Mouse (Mus musculus) lung, embryonic 16.5 days (tissue): ENCODE measurements around the gene Tmem214. TPM values are rescaled to one million over a fixed set of nuclear protein-coding genes. Genes with fewer than 3 reads are reported as not detected.
A peak's percentile ranks its signal among the peaks of the same experiment; 100 is the strongest.

Experiments
- ATAC-seq: fragments of 200-750 bp; cut with Nextera tagmentation; 2 replicates; pipeline ENCODE4 v1.8.0; 2017; ENCODE audit warnings: low read depth, mild to moderate bottlenecking, moderate library complexity
- H3K27ac ChIP-seq: fragments of 300-500 bp; sonication (generic); 2 replicates; pipeline ENCODE4 v1.5.1; 2014; ENCODE audit warnings: mild to moderate bottlenecking, control low read depth, low read length
- H3K27me3 ChIP-seq: fragments of 300-500 bp; sonication (generic); 2 replicates; pipeline ENCODE4 v1.6.1; 2014; ENCODE audit warnings: low read depth, low read length, mixed read lengths; ENCODE audit not compliant: control insufficient read depth, insufficient read depth
- H3K36me3 ChIP-seq: fragments of 300-500 bp; sonication (generic); 2 replicates; pipeline ENCODE4 v1.6.1; 2014; ENCODE audit warnings: low read length; ENCODE audit not compliant: control insufficient read depth, insufficient read depth
- H3K4me1 ChIP-seq: fragments of 300-500 bp; sonication (generic); replicated peaks from 2 replicates; pipeline ENCODE4 v1.6.1; 2014; ENCODE audit warnings: low read length, mixed read lengths; ENCODE audit not compliant: control insufficient read depth, insufficient read depth
- H3K4me2 ChIP-seq: fragments of 300-500 bp; sonication (generic); 2 replicates; pipeline ENCODE4 v1.6.1; 2014; ENCODE audit warnings: low read depth, low read length, control low read depth
- H3K4me3 ChIP-seq: fragments of 300-500 bp; sonication (generic); 2 replicates; pipeline ENCODE4 v1.5.1; 2014; ENCODE audit warnings: mild to moderate bottlenecking, low read length, control low read depth
- H3K9ac ChIP-seq: fragments of 300-500 bp; sonication (generic); 2 replicates; pipeline ENCODE4 v1.6.1; 2014; ENCODE audit warnings: low read length, control low read depth
- H3K9me3 ChIP-seq: fragments of 300-500 bp; sonication (generic); 2 replicates; pipeline ENCODE4 v1.6.1; 2016; ENCODE audit warnings: low read length; ENCODE audit not compliant: control insufficient read depth
- WGBS: fragments of 180-500 bp; shearing (Covaris S2); extraction: QIAGEN DNeasy Blood & Tissue Kit; methylation state at CpG from one replicate; pipeline ENCODE4 v1.1.7; 2014; 5-methylcytosine and 5-hydroxymethylcytosine counted together
- polyA plus RNA-seq: library from polyadenylated mRNA; unstranded; fragments of >200 nt; fragmentation: Nextera tagmentation; extraction: Ambion mirVana; gene quantifications from 2 replicates; pipeline ENCODE4 v1.2.1, GENCODE M21; 2015

Gene Tmem214
- 79.8 and 84.4 TPM in 2 replicates for polyA plus RNA-seq

DNA sequence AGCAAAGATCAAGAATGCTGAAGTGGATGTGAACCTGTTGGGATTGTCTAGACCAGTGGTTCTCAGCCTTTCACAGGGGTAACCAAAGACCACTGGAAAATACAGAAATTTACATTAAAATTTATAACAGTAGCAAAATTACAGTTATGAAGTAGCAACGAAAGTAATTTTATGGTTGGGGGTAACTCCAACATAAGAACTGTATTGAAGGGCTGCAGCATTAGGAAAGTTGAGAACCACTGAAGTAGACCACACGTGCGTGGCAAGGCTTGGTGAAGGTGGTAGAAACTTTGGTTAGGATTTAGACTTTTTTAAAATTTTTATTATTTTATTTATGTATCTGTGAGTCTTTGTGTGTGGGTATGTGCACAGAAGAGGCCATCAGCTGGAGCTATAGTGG is at the start of gene Tmem214:
TSS of gene Tmem214 (plus strand) at position 301 of the 400 bp plus-strand sequence.
- Histone ChIP-seq H3K4me2 (peak within 1 kb of the TSS; percentile 85), H3K4me3 (no peak within 1 kb of the TSS), H3K9ac (no peak within 1 kb of the TSS), H3K4me1 (peaks cover 11% of the 10 kb centered on the region), H3K27me3 (no peaks in the 10 kb centered on the region), H3K36me3 (peaks cover 13% of the 10 kb centered on the region), H3K27ac (no peak within 1 kb of the TSS), H3K9me3 (no peaks in the 10 kb centered on the region)
- ATAC-seq: no peak
- 89% methylated on average over 3 of the region's 3 CpGs for WGBS

DNA sequence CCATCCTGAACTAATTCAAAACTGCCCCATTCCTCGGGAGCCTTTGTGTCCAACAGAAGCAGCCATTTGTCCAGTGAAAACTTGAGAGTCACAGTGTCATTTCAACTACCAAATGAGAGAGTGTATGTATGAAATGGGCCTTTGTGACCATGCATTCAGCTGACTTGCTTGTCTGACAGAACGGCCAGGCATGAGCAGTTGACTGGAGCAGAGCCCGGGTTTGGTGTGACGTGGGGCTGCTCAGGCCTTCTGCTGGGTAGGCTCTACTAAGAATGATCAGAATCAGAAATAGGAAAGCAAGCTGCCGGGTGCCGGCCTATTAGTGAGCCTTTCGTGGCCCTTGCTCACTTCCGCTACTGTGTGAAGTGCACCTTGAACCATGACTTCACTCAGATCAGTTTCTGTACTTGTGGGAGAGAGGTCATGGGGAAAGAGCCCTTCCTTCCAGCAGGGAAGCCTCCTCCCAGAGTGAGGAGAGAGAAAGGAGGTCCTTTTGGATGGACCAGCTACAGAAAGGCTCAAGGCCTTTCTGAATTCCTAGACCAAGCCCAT is 49.0 kb upstream of the Tmem214 start:
- no peaks in the 10 kb centered on the region for H3K9me3 ChIP-seq
- no peak overlapping the region for H3K9ac ChIP-seq
- no peak overlapping the region for H3K4me2 ChIP-seq
- H3K4me3 ChIP-seq: no peak overlapping the region
- H3K4me1 ChIP-seq: peaks cover 14% of the 10 kb centered on the region
- H3K36me3 ChIP-seq: no peaks in the 10 kb centered on the region
- no peak overlapping the region for H3K27ac ChIP-seq
- H3K27me3 ChIP-seq: no peaks in the 10 kb centered on the region
- WGBS: 91% methylated on average over 8 of the region's 8 CpGs
- ATAC-seq: no peak

DNA sequence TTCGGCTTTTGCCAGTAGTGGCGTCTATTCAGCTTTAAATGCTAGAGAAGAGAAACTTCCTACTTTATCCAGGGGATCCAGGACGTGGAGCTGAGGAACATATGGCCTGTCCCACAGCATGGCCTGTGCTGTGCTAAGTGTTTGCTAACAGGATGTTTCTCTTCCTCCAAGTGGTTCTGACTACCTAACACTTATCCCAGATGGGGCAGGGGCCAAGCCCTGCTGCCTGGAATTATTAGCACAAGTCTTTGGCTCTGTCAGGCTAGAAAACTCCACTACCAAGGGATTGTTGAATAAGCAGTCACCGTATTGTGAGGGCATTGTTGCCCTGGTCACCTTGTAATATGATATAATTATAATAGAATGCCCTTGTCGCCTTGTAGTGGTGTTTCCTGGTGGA is 45.1 kb upstream of the Tmem214 start:
- WGBS: 58% methylated on average over 5 of the region's 5 CpGs

DNA sequence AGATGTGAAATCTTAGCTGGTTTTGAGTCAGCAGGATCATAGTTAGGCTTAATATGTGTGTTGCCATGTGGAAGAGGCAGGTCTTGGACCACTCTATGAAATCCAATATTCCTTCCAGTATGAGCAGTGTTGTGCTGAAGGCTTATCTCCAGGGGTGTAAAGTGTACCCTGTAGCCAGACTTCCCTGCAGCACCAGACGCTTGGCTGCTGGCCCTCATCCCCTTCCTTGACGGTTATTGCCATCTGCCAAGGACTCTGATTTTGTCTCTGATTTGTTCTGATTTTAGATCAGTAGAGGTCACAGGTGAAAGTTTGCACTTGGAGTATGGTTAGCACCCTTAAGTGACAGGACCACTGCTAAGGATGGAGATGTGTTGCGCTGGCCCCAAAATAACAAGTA is 44.7 kb upstream of the Tmem214 start:
- H3K9me3 ChIP-seq: no peaks in the 10 kb centered on the region
- no peak overlapping the region for H3K27ac ChIP-seq
- no peak for ATAC-seq
- no peak overlapping the region for H3K4me3 ChIP-seq
- H3K4me1 ChIP-seq: no peaks in the 10 kb centered on the region
- no peaks in the 10 kb centered on the region for H3K27me3 ChIP-seq
- WGBS: 80% methylated on average over 3 of the region's 3 CpGs
- H3K4me2 ChIP-seq: no peak overlapping the region
- H3K36me3 ChIP-seq: no peaks in the 10 kb centered on the region
- no peak overlapping the region for H3K9ac ChIP-seq

More for the DNA sequence above, 45.1 kb upstream of the Tmem214 start:
- Histone ChIP-seq H3K4me1 (no peaks in the 10 kb centered on the region), H3K4me3 (no peak overlapping the region), H3K9ac (no peak overlapping the region), H3K27ac (no peak overlapping the region), H3K27me3 (no peaks in the 10 kb centered on the region), H3K4me2 (no peak overlapping the region), H3K36me3 (no peaks in the 10 kb centered on the region), H3K9me3 (no peaks in the 10 kb centered on the region)
- ATAC-seq: no peak

DNA sequence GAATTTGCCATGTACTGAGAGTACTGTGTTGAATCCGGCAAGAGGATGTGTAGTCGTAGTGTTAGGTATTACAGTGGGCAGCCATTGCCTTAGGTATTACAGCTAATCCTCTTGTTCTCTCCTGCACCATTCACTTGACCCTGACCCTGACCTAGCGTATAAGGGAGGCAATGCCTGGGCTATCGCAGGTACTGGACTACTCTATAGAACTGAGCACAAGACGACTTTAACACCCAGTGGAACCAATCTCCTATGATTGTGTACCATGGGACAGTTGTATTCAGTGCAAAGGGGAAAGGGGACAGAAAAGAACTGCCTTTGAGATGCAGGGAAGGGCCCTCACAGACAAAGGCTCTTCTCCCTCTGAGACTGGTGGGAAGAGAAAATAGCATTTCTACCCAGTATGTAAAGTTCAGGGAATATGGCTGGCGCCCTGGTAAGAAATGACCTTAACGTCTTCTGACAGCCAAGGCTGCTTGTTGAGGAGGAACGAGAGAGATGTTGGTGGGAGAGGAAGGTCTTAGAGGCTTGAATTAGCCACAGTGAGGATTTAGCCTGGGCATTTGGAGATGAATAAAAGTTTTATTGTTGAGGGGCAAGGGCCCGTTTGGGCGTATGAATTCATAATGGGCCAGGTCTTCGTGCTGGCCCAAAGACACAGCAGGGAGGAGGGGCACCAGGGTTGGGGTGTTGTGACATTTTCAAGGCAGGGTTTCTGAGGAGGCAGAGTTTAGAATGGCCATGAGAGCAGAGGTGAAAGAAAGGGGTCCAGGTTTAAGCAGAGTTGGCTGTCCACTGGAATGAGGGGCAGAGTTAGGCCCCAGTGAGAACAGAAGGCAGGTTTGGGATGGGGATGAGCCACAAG is 43.5 kb upstream of the Tmem214 start:
- H3K27ac ChIP-seq: no peak overlapping the region

DNA sequence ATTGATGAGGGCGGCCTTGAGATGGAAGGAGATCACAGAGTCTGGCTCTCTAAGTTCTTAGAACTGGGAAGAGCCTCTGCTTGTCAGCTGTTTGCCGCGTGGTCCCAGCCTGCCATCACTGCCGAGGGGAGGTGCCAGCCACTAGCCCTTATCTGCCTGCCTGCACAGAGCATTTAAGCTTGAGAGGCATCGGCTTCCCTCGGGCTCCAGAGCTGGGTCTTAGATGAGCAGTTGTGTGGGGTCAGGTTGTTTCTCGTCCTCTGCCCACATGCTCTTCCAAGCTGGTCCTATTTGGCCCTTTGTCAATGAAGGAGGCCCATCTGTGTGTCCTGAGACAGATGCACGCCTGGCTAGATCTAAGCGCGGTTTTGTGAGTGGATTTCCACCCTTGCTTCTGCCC is 42.6 kb upstream of the Tmem214 start:
- no peak overlapping the region for H3K4me3 ChIP-seq
- H3K36me3 ChIP-seq: no peaks in the 10 kb centered on the region
- H3K9ac ChIP-seq: no peak overlapping the region
- no peak for ATAC-seq
- H3K4me1 ChIP-seq: no peaks in the 10 kb centered on the region
- no peaks in the 10 kb centered on the region for H3K27me3 ChIP-seq
- H3K27ac ChIP-seq: no peak overlapping the region
- H3K9me3 ChIP-seq: no peaks in the 10 kb centered on the region
- H3K4me2 ChIP-seq: no peak overlapping the region
- 60% methylated on average over 10 of the region's 10 CpGs for WGBS

More for the DNA sequence above, 43.5 kb upstream of the Tmem214 start:
- no peak overlapping the region for H3K9ac ChIP-seq
- H3K36me3 ChIP-seq: no peaks in the 10 kb centered on the region
- H3K4me2 ChIP-seq: no peak overlapping the region
- H3K9me3 ChIP-seq: no peaks in the 10 kb centered on the region
- H3K4me3 ChIP-seq: no peak overlapping the region
- no peaks in the 10 kb centered on the region for H3K4me1 ChIP-seq
- no peak for ATAC-seq
- H3K27me3 ChIP-seq: no peaks in the 10 kb centered on the region
- 89% methylated on average over 11 of the region's 11 CpGs for WGBS

DNA sequence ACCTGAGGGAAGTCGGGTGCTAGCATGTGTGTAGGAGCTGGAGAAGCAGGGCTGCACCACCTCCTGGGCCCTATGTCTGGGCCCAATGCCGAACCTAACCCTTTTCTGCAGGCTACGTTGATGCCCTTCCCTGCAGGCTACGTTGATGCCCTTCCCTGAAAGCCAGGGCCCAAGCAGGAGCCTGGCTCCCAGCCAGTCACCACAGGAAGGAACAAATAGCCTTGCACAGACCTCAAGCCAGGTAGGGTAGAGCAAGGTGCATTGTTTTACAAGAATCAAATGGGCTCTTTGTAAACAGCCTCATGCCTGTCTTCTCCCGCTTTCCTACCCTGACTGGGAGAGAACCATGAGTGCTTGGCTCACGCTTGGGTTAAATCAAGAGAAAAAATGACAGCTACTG is 42.0 kb upstream of the Tmem214 start:
- H3K4me3 ChIP-seq: no peak overlapping the region
- H3K9me3 ChIP-seq: no peaks in the 10 kb centered on the region
- H3K4me1 ChIP-seq: no peaks in the 10 kb centered on the region
- no peak for ATAC-seq
- H3K27me3 ChIP-seq: no peaks in the 10 kb centered on the region
- 65% methylated on average over 6 of the region's 6 CpGs for WGBS
- H3K36me3 ChIP-seq: no peaks in the 10 kb centered on the region
- no peak overlapping the region for H3K9ac ChIP-seq
- H3K27ac ChIP-seq: no peak overlapping the region
- no peak overlapping the region for H3K4me2 ChIP-seq

DNA sequence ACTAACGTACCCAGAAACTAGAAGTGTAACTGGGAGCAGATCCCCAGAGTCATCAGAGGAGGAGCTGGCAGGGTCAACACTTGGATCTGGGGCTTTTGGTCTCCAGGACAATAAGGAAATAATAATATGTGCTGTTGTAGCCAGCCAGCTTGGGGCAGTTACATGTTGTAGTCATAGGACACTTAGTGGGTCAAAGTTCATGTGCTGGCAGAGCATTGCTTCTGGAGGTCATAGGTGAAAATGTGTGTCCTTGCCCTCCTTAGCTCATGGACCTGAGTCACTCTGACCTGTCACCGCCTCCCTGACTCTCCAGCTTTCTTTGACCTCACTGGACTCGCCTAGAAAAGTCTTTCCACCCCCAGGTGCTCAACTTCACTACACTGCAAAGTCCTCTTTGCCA is 34.4 kb upstream of the Tmem214 start:
- Histone ChIP-seq H3K9ac (no peak overlapping the region), H3K9me3 (no peaks in the 10 kb centered on the region), H3K4me3 (no peak overlapping the region), H3K4me2 (no peak overlapping the region), H3K36me3 (no peaks in the 10 kb centered on the region), H3K27ac (no peak overlapping the region), H3K4me1 (no peaks in the 10 kb centered on the region), H3K27me3 (no peaks in the 10 kb centered on the region)
- ATAC-seq: no peak
- 85% methylated on average over 3 of the region's 3 CpGs for WGBS

DNA sequence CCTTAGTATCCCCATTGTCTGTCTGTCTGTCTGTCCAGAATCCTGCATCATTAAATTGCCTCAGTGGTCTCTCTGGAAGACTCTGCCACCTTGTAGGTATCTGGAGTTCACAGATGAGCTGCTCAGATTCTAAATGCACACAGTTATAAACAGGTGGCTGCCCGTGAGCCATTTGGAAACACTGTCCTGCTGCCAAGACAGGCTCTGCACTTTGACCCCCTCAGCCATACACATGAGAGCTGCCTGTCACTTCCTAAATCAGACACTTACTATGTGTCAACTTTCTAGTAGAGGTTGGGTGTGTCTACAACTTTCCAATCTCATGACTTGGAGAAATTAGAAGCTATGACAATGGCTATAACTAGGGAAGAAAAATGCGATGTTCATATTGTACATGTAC is 28.1 kb upstream of the Tmem214 start:
- ATAC-seq: no peak
- Histone ChIP-seq H3K9ac (no peak overlapping the region), H3K4me1 (no peaks in the 10 kb centered on the region), H3K27me3 (no peaks in the 10 kb centered on the region), H3K36me3 (no peaks in the 10 kb centered on the region), H3K4me3 (no peak overlapping the region), H3K27ac (no peak overlapping the region), H3K9me3 (no peaks in the 10 kb centered on the region), H3K4me2 (no peak overlapping the region)
- 78% methylated on average over 2 of the region's 2 CpGs for WGBS
